Mouse (Mus musculus) liver, adult 2 months (tissue): Measurements from ENCODE around the gene Olfr1197. TPM values are rescaled to one million over a fixed set of nuclear protein-coding genes. Genes with fewer than 3 reads are reported as not detected.

Source experiments
- DNase-seq: peaks from one replicate; pipeline ENCODE4 v3.0.0-alpha.2; 2011; ENCODE audit warnings: low read depth, low spot score; ENCODE audit errors: extremely low read depth
- H3K27ac ChIP-seq: fragments of 200-500 bp; replicated peaks from 2 replicates; pipeline ENCODE4 v1.5.1; 2012; ENCODE audit warnings: low read depth, mild to moderate bottlenecking, control low read depth, inconsistent platforms, low read length; ENCODE audit not compliant: insufficient read depth
- H3K27me3 ChIP-seq: fragments of 200-500 bp; 2 replicates; pipeline ENCODE4 v1.6.1; 2012; ENCODE audit warnings: mild to moderate bottlenecking, moderate library complexity, low read length, inconsistent platforms; ENCODE audit not compliant: control insufficient read depth, insufficient read depth
- H3K36me3 ChIP-seq: fragments of 200-500 bp; 2 replicates; pipeline ENCODE4 v1.6.1; 2012; ENCODE audit warnings: low read length, inconsistent platforms; ENCODE audit not compliant: control insufficient read depth, insufficient read depth
- H3K4me1 ChIP-seq: fragments of 200-500 bp; 2 replicates; pipeline ENCODE4 v1.6.1; 2011; ENCODE audit warnings: low read length; ENCODE audit not compliant: control insufficient read depth, insufficient read depth
- H3K4me3 ChIP-seq: fragments of 200-500 bp; 2 replicates; pipeline ENCODE4 v1.5.1; 2011; ENCODE audit warnings: low read depth, mild to moderate bottlenecking, control low read depth, low read length, moderate library complexity; ENCODE audit not compliant: insufficient read depth
- H3K79me2 ChIP-seq: fragments of 200-500 bp; 2 replicates; pipeline ENCODE4 v1.6.1; 2012; ENCODE audit warnings: inconsistent platforms, mild to moderate bottlenecking, low read length, moderate library complexity; ENCODE audit not compliant: control insufficient read depth, insufficient read depth
- H3K9ac ChIP-seq: fragments of 200-500 bp; 2 replicates; pipeline ENCODE4 v1.6.1; 2012; ENCODE audit warnings: low read depth, mild to moderate bottlenecking, control low read depth, inconsistent platforms, low read length
- CTCF ChIP-seq: fragments of 200-500 bp; IDR thresholded peaks from 2 replicates; pipeline ENCODE4 v1.5.1; 2011; ENCODE audit warnings: low read depth, low read length, control low read depth
- POLR2A ChIP-seq: fragments of 200-500 bp; IDR thresholded peaks from 2 replicates; pipeline ENCODE4 v1.6.1; 2011; ENCODE audit warnings: low read length, control low read depth; ENCODE audit not compliant: insufficient read depth; ENCODE audit errors: extremely low read depth
- WGBS: fragments of 180-500 bp; shearing (Covaris S2); methylation state at CpG from one replicate; pipeline ENCODE4 v1.1.7; 2018; 5-methylcytosine and 5-hydroxymethylcytosine counted together
- polyA plus RNA-seq: library from polyadenylated mRNA; depleted of rRNA; stranded (reverse); fragments of >200 nt; gene quantifications from 2 replicates; pipeline ENCODE4 v1.2.3, GENCODE M21; 2012; rRNA removed
- total RNA-seq: library from RNA; depleted of rRNA; stranded (reverse); fragments of >200 nt; gene quantifications from 2 replicates; pipeline ENCODE4 v1.2.3, GENCODE M21; 2014; rRNA removed

The Olfr1197 gene
- not detected in 2 replicates for total RNA-seq
- polyA plus RNA-seq, result not detected in 2 replicates

DNA sequence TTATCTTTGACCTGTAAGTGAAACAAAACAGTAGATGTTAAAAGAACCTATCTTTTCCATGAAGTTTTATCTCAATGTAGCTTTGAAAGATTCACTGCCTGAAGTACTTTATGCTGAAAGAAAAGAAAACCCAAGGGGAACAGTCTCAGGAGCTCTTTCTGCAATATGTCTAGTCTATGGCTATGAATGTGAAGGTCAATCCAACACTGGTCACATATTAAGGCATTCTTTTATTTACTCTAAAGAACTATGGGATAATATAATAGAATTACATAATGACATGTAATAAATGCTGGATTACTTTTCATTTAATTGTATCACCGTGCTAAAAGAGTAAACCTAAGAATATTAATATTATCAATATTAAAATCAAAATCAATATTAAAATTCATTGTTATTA, at the start of gene Olfr1197:
Olfr1197 (minus strand) TSS at position 101 of the 400 bp plus-strand sequence.
- no peak for DNase-seq
- 71% methylated on average over 1 of the region's 1 CpGs for WGBS
- H3K36me3 ChIP-seq, result no peaks in the 10 kb centered on the region
- H3K27ac ChIP-seq, result no peak within 1 kb of the TSS
- TF ChIP-seq CTCF (no peak), POLR2A (no peak)
- no peaks in the 10 kb centered on the region for H3K4me1 ChIP-seq
- H3K79me2 ChIP-seq, result no peaks in the 10 kb centered on the region
- no peak within 1 kb of the TSS for H3K9ac ChIP-seq
- no peaks in the 10 kb centered on the region for H3K27me3 ChIP-seq
- no peak within 1 kb of the TSS for H3K4me3 ChIP-seq

GRCm38 (mm10) chr2:88770388-88770787, 38.2 kb upstream of the Olfr1197 start, which contains the start of gene Olfr1200:
Olfr1200 (minus strand) TSS chr2:88770488.
- no peak within 1 kb of the TSS for H3K27ac ChIP-seq
- TF ChIP-seq POLR2A, result no peak
- no peak for TF ChIP-seq CTCF
- no peaks in the 10 kb centered on the region for H3K79me2 ChIP-seq
- WGBS, result 66% methylated on average over 2 of the region's 2 CpGs
- no peaks in the 10 kb centered on the region for H3K4me1 ChIP-seq
- no peak within 1 kb of the TSS for H3K9ac ChIP-seq
- H3K36me3 ChIP-seq, result no peaks in the 10 kb centered on the region
- H3K4me3 ChIP-seq, result no peak within 1 kb of the TSS
- DNase-seq, result no peak
- no peaks in the 10 kb centered on the region for H3K27me3 ChIP-seq

DNA sequence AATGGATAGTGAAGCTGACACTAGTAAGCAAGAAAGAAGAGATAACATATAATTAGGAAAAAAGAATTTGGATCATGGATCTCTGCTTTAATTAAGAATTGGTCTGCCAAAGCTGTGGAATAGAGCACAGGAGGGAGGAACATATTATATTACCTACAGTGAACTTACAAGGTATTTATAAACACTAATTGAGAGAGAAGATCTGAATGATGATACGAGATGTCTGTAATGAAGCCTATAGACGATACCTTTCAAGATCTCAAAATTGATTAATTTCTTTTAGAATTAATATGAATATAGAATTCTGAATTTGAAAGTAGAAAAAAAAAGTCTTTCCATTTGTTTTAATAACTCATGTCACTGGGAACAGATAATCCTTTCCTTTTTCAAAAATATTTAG, 28.2 kb upstream of the Olfr1197 start, which contains the start of gene Olfr1199:
Olfr1199 (minus strand) TSS at position 101 of the 400 bp plus-strand sequence.
- Histone ChIP-seq H3K36me3 (no peaks in the 10 kb centered on the region), H3K27me3 (no peaks in the 10 kb centered on the region), H3K4me1 (no peaks in the 10 kb centered on the region), H3K9ac (no peak within 1 kb of the TSS), H3K79me2 (no peaks in the 10 kb centered on the region), H3K4me3 (no peak within 1 kb of the TSS), H3K27ac (no peak within 1 kb of the TSS)
- 89% methylated on average over 2 of the region's 2 CpGs for WGBS
- no peak for DNase-seq
- TF ChIP-seq POLR2A (no peak), CTCF (no peak)

DNA sequence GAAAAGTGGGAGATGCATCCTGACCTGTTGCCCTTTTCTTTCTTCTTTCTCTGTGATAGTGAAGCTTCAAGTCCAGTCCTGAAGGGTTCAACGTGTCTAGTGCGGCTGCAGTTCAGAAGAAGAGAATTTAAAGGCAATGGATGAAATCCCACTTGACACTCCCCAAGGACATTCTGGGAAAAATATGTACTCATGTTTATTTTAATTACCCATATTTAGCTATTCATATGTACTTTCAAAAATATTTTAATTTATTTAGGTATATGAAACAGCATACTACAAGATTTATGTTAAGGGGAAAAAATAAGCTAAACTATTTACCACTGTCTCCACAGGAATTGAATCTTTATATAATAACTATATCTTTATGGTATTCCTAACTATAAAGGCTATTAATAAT, 19.1 kb upstream of the Olfr1197 start, which contains the start of gene Olfr1198:
Olfr1198 (minus strand) TSS at position 101 of the 400 bp plus-strand sequence.
- Histone ChIP-seq H3K79me2 (no peaks in the 10 kb centered on the region), H3K4me3 (no peak within 1 kb of the TSS), H3K36me3 (no peaks in the 10 kb centered on the region), H3K4me1 (no peaks in the 10 kb centered on the region), H3K27me3 (no peaks in the 10 kb centered on the region), H3K27ac (no peak within 1 kb of the TSS), H3K9ac (no peak within 1 kb of the TSS)
- DNase-seq, result no peak
- TF ChIP-seq CTCF, result no peak
- TF ChIP-seq POLR2A, result no peak
- 86% methylated on average over 2 of the region's 2 CpGs for WGBS

DNA sequence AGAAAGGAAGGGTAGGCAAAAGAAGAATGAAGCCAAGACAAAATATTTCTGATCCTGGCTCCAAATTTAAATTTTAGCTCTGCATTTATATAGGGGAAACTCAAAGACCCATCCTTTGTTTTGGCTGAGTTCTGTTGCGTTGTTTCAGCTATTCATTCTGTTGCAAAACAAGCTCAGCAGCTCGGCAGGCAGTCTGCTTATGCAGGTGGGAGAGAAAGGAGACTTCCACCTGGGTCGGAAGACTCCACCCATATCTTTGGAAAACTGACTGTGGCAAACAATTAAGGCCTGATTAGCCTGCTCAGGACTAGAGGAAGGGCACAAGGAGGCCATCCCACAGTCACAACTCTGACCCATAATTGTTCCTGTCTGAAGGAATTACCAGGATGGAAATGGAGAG, 11.2 kb upstream of the Olfr1197 start:
- Histone ChIP-seq H3K27me3 (no peaks in the 10 kb centered on the region), H3K27ac (no peak overlapping the region), H3K9ac (no peak overlapping the region), H3K4me1 (no peaks in the 10 kb centered on the region), H3K79me2 (no peaks in the 10 kb centered on the region), H3K36me3 (no peaks in the 10 kb centered on the region), H3K4me3 (no peak overlapping the region)
- WGBS, result 65% methylated on average over 3 of the region's 3 CpGs
- DNase-seq, result no peak
- TF ChIP-seq CTCF (no peak), POLR2A (no peak)

GRCm38 (mm10) chr2:88704497-88704896, 27.7 kb downstream of the Olfr1197 start, which contains the start of gene Olfr1196:
Olfr1196 (minus strand) TSS chr2:88704597.
- Histone ChIP-seq H3K27ac (no peak within 1 kb of the TSS), H3K36me3 (no peaks in the 10 kb centered on the region), H3K79me2 (no peaks in the 10 kb centered on the region), H3K4me3 (no peak within 1 kb of the TSS), H3K9ac (no peak within 1 kb of the TSS), H3K4me1 (no peaks in the 10 kb centered on the region), H3K27me3 (no peaks in the 10 kb centered on the region)
- DNase-seq, result no peak
- TF ChIP-seq POLR2A, result no peak
- no peak for TF ChIP-seq CTCF
- WGBS, result 72% methylated on average over 2 of the region's 2 CpGs
